Mouse (Mus musculus) cortical plate, adult 2 months (tissue): ENCODE measurements around the gene Atp23.

ENCODE experiments used
- CTCF ChIP-seq: fragments of 200-500 bp; IDR thresholded peaks from 2 replicates; pipeline ENCODE4 v1.5.1; 2011; ENCODE audit warnings: mild to moderate bottlenecking, control low read depth, low read length; ENCODE audit not compliant: insufficient read depth; ENCODE audit errors: extremely low read depth
- POLR2A ChIP-seq: fragments of 200-500 bp; IDR thresholded peaks from 2 replicates; pipeline ENCODE4 v1.6.1; 2011; ENCODE audit warnings: mild to moderate bottlenecking, low read length, control low read depth; ENCODE audit not compliant: insufficient read depth; ENCODE audit errors: extremely low read depth

GRCm38 (mm10) chr10:126931760-126932139, 30.6 kb upstream of the Atp23 start:
- no peak for TF ChIP-seq POLR2A
- no peak for TF ChIP-seq CTCF
